Mouse (Mus musculus): ENCODE data around the gene Moap1. TPM values are rescaled to one million over a fixed set of nuclear protein-coding genes. Genes with fewer than 3 reads are reported as not detected.

Moap1 gene
- polyA plus RNA-seq, 1 experiment from 2014 or later: 22.0 TPM

DNA sequence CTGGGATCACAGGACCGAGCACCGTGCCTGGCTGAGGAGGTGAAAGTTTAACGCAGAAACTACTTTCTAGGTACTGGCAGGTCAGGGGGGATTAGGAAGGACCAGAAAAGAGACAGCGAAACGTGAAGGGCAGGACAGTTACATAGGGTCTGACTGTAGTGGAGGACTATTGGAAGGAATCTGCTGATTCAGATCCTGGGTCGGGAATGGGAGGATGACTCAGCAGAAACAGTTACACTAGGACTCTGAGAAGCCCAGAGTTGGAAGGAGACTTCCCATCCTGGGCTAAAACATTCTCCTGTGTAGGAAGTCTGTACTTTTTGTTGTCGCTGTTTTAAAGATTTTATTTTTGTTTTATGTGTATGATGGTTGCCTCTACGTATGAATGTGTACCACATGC lies 28.1 kb upstream of the Moap1 start:
- peaks cover 45% of the 10 kb centered on the region for H3K36me3 ChIP-seq (ENCODE audit: control insufficient read depth, insufficient read depth, low read length)
- H3K27me3 ChIP-seq (ENCODE audit: control insufficient read depth, insufficient read depth, low read depth, low read length): no peaks in the 10 kb centered on the region
- no peak overlapping the region for H3K4me2 ChIP-seq (ENCODE audit: low read depth, low read length)
- H3K9me3 ChIP-seq (ENCODE audit: control insufficient read depth, low read length): no peaks in the 10 kb centered on the region
- no peaks in the 10 kb centered on the region for H3K4me1 ChIP-seq (replicated peaks; ENCODE audit: control insufficient read depth, insufficient read depth, low read length)
- H3K27ac ChIP-seq (ENCODE audit: low read length): no peak overlapping the region
- no peak overlapping the region for H3K9ac ChIP-seq (ENCODE audit: low read length)
- no peak overlapping the region for H3K4me3 ChIP-seq (ENCODE audit: low read length)
- no peak for ATAC-seq (ENCODE audit: low read depth)
- 95% methylated on average over 8 of the region's 8 CpGs for WGBS

DNA sequence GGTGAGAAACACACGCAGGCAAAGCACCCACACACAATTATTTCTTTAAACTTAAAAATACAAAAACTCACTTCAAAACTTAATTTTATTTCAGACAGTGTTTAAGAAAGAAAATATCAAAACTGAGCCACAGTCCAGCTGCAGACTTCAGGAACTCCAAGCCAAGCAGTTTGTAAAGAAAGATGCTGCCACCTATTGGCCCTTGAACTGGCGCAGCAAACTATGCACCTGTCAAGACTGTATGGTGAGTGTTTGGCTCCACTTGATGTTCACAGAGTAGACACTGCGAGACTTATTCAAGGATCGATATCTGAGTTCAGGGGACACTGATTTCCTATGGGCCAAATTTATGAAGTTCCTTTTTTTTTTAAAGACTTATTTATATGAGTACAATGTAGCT lies 25.5 kb upstream of the Moap1 start:
- no peak overlapping the region for H3K4me3 ChIP-seq (ENCODE audit: low read length)
- H3K36me3 ChIP-seq (ENCODE audit: control insufficient read depth, insufficient read depth, low read length): peaks cover 43% of the 10 kb centered on the region
- H3K4me1 ChIP-seq (replicated peaks; ENCODE audit: control insufficient read depth, insufficient read depth, low read length): no peaks in the 10 kb centered on the region
- no peak overlapping the region for H3K4me2 ChIP-seq (ENCODE audit: low read depth, low read length)
- H3K27me3 ChIP-seq (ENCODE audit: control insufficient read depth, insufficient read depth, low read depth, low read length): no peaks in the 10 kb centered on the region
- H3K9me3 ChIP-seq (ENCODE audit: control insufficient read depth, low read length): no peaks in the 10 kb centered on the region
- no peak overlapping the region for H3K9ac ChIP-seq (ENCODE audit: low read length)
- H3K27ac ChIP-seq (ENCODE audit: low read length): no peak overlapping the region
- 90% methylated on average over 4 of the region's 4 CpGs for WGBS
- ATAC-seq (ENCODE audit: low read depth): no peak

DNA sequence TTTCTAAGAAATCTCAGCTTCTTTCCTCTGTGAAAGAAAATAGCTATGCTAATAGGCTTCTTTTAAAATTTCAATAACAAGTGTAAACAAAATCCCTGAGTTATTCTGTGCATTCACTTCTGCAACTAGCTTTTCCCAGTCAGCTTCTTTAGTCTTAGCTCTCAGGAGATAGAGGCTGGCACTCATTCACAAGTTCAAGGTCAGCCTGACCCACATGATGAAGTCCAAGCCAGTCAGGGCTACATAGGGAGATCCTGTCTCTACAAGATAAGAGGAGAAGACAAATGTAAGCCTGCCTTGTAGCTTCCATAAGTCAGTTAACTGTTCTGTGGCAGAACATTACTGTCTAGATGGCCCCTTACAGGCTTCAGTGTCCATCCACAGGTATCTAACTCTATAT lies 20.2 kb upstream of the Moap1 start:
- H3K4me2 ChIP-seq (ENCODE audit: low read depth, low read length): no peak overlapping the region
- H3K27me3 ChIP-seq (ENCODE audit: control insufficient read depth, insufficient read depth, low read depth, low read length): no peaks in the 10 kb centered on the region
- H3K9me3 ChIP-seq (ENCODE audit: control insufficient read depth, low read length): no peaks in the 10 kb centered on the region
- peaks cover 16% of the 10 kb centered on the region for H3K36me3 ChIP-seq (ENCODE audit: control insufficient read depth, insufficient read depth, low read length)
- ATAC-seq (ENCODE audit: low read depth): no peak
- H3K9ac ChIP-seq (ENCODE audit: low read length): no peak overlapping the region
- H3K4me1 ChIP-seq (replicated peaks; ENCODE audit: control insufficient read depth, insufficient read depth, low read length): peaks cover 9% of the 10 kb centered on the region
- H3K4me3 ChIP-seq (ENCODE audit: low read length): no peak overlapping the region
- no peak overlapping the region for H3K27ac ChIP-seq (ENCODE audit: low read length)

DNA sequence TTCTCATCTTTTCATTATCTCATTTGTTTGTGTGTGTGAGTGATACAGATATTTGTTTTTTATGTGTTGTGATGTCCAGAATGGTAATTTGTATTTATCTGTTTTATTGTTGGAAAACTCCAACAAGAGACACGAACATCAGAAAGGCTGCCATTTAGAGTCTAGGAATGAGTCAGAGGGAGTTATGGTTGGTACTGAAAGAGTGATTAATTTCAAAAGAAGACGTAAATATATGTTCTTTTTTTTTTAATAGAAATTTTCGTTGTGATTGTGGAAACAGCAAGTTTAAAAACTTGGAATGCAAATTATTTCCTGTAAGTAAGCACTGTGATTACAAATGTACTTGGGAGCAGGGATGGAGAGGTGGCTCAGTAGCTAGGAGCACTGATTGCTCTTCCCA lies 18.2 kb upstream of the Moap1 start:
- Histone ChIP-seq H3K9ac (ENCODE audit: low read length) (no peak overlapping the region), H3K27ac (ENCODE audit: low read length) (no peak overlapping the region), H3K36me3 (ENCODE audit: control insufficient read depth, insufficient read depth, low read length) (peaks cover 5% of the 10 kb centered on the region; the same call in 1 of the 2 replicates), H3K27me3 (ENCODE audit: control insufficient read depth, insufficient read depth, low read depth, low read length) (no peaks in the 10 kb centered on the region), H3K9me3 (ENCODE audit: control insufficient read depth, low read length) (no peaks in the 10 kb centered on the region), H3K4me2 (ENCODE audit: low read depth, low read length) (no peak overlapping the region), H3K4me1 (replicated peaks; ENCODE audit: control insufficient read depth, insufficient read depth, low read length) (peaks cover 10% of the 10 kb centered on the region), H3K4me3 (ENCODE audit: low read length) (no peak overlapping the region)
- ATAC-seq (ENCODE audit: low read depth): no peak
- WGBS: 78% methylated on average over 3 of the region's 3 CpGs

DNA sequence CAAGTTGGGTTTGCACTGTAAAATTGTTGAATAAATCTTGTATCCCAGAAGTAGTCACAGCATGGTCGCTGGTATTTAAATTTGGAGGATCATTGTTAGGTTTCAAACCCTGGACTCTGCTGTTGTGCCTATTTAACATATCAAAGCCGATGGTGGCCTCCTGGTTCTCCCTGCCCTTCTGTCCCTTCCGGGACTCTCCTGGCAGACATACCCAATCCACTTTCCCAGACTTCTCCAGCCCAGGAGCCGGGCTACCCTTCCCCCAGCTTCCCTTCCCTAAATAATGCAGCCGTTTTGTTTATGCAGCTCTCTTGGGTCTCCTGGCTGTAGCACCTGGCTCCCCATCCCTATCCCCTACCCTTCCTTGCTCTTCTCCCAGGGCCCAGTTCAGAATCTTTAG lies 15.5 kb upstream of the Moap1 start:
- Histone ChIP-seq H3K27me3 (ENCODE audit: control insufficient read depth, insufficient read depth, low read depth, low read length) (no peaks in the 10 kb centered on the region), H3K4me1 (replicated peaks; ENCODE audit: control insufficient read depth, insufficient read depth, low read length) (peaks cover 16% of the 10 kb centered on the region), H3K4me2 (ENCODE audit: low read depth, low read length) (peak overlapping the region; percentile 83), H3K27ac (ENCODE audit: low read length) (no peak overlapping the region), H3K9me3 (ENCODE audit: control insufficient read depth, low read length) (no peaks in the 10 kb centered on the region), H3K9ac (ENCODE audit: low read length) (peak overlapping the region; percentile 73), H3K36me3 (ENCODE audit: control insufficient read depth, insufficient read depth, low read length) (0 out of 2 replicates have a peak, but pooled peaks cover 2% of the 10 kb centered on the region), H3K4me3 (ENCODE audit: low read length) (peak overlapping the region; percentile 70)
- 4% methylated on average over 5 of the region's 5 CpGs for WGBS
- no peak for ATAC-seq (ENCODE audit: low read depth)

DNA sequence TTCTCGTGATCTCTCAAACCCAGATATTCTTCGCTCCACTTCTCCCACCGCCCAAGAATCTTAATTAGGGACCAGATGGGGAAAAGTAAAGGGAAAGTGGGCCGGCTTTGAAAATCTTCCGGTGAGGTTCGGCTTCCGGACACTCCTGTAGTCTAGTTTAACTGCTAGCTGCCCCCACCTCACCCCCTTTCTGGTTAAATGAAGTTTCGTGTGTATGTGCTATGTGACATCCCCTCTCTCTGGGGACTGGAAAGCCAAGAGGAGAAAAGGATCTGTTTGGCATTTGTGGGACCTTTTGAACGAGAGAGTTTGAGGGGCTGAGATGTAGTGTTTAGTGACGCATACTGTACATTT lies 14.9 kb upstream of the Moap1 start, which contains the start of gene Gm20604:
Gene Gm20604 (minus strand): TSS at position 270 of the 354 bp plus-strand sequence.
- Histone ChIP-seq H3K9me3 (ENCODE audit: control insufficient read depth, low read length) (no peaks in the 10 kb centered on the region), H3K36me3 (ENCODE audit: control insufficient read depth, insufficient read depth, low read length) (0 out of 2 replicates have a peak, but pooled peaks cover 2% of the 10 kb centered on the region), H3K9ac (ENCODE audit: low read length) (peak within 1 kb of the TSS; percentile 73), H3K27ac (ENCODE audit: low read length) (peak within 1 kb of the TSS; percentile 95), H3K4me1 (replicated peaks; ENCODE audit: control insufficient read depth, insufficient read depth, low read length) (peaks cover 16% of the 10 kb centered on the region), H3K4me3 (ENCODE audit: low read length) (peak within 1 kb of the TSS; percentile 70), H3K4me2 (ENCODE audit: low read depth, low read length) (peak within 1 kb of the TSS; percentile 83), H3K27me3 (ENCODE audit: control insufficient read depth, insufficient read depth, low read depth, low read length) (no peaks in the 10 kb centered on the region)
- under 1% methylated on average over 10 of the region's 10 CpGs for WGBS
- ATAC-seq (ENCODE audit: low read depth): no peak

DNA sequence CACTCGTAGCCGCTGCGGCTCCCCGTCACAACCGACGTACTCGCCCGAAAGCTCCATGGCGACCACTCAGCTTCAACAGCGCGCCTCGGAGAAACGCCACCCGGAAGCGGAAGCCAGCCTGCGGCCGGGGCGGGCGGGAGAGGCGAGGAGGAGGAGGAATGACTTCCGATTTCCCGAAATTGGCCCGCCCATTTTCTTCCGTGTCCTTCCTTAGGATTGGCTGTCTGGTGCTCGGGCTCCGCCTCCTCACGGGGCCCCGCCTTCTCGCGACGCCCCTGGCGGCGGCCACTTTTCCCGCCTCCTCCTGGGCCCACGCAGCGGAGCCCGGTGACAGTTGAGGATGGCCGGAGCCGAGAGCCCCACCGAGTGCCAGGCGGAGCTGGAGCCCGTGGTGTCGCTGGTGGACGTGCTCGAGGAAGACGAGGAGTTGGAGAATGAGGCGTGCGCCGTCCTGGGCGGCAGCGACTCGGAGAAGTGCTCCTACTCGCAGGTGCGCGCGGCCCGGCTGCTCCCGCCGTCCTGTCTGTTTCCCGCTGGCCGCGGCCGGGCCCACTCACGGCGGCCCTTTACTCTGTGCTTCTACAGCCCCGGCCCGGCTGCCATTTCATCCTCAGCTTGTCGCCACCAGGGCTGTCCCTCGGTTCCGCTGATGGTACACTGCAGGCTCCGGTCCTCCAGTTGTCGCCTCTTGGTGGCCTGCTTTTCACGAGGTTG lies 14.4 kb upstream of the Moap1 start, which contains the start of the genes Gm28051, Gon7 and Ubr7:
Gene Gm28051 (minus strand): TSS at position 77 of the 714 bp plus-strand sequence.
Gene Gon7 (minus strand): TSS at position 115 of the 714 bp plus-strand sequence.
Gene Ubr7 (plus strand): TSS at position 279 of the 714 bp plus-strand sequence.
- H3K4me3 ChIP-seq (ENCODE audit: low read length): peak within 1 kb of the TSS; percentile 70
- H3K4me2 ChIP-seq (ENCODE audit: low read depth, low read length): peak within 1 kb of the TSS; percentile 83
- ATAC-seq (ENCODE audit: low read depth): peak; percentile 98
- H3K27me3 ChIP-seq (ENCODE audit: control insufficient read depth, insufficient read depth, low read depth, low read length): no peaks in the 10 kb centered on the region
- H3K9me3 ChIP-seq (ENCODE audit: control insufficient read depth, low read length): no peaks in the 10 kb centered on the region
- WGBS: under 1% methylated on average over 73 of the region's 73 CpGs
- peaks cover 16% of the 10 kb centered on the region for H3K4me1 ChIP-seq (replicated peaks; ENCODE audit: control insufficient read depth, insufficient read depth, low read length)
- H3K36me3 ChIP-seq (ENCODE audit: control insufficient read depth, insufficient read depth, low read length): 0 out of 2 replicates have a peak, but pooled peaks cover 2% of the 10 kb centered on the region
- peak within 1 kb of the TSS; percentile 73 for H3K9ac ChIP-seq (ENCODE audit: low read length)
- peak within 1 kb of the TSS; percentile 95 for H3K27ac ChIP-seq (ENCODE audit: low read length)

DNA sequence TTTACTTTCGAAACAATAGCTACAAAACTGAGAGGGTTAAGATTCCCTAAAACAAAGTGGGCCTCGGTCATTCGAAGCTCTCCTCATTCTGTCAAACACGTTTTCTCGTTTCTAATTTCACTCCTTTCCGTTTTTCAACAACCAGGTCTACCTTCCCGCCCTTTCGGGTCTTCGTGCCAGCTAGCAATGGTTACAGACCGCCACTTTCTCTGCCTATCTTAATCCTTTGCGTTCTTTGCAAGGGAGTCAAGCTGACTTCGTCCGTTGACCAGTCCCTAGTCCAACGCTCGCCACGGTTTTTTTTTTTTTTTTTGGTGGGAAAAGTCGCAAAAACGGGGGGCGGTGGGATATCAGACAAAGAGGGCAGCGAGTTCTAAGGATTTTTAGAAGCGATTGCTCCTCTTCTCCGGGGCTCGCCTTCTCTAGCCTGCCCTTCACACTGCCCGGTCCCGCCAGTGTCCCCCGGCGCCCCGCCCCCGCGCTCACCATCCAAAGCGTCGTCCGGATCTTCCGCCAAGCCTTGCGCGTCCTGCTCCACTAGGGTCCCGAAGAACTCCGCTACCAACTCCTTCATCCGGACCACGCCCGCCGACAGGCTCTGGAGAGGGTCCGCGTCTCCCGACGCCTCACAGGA lies 13.7 kb upstream of the Moap1 start:
- peak overlapping the region; percentile 95 for H3K27ac ChIP-seq (ENCODE audit: low read length)
- H3K36me3 ChIP-seq (ENCODE audit: control insufficient read depth, insufficient read depth, low read length): no peaks in the 10 kb centered on the region
- WGBS: 1% methylated on average over 43 of the region's 46 CpGs
- H3K9me3 ChIP-seq (ENCODE audit: control insufficient read depth, low read length): no peaks in the 10 kb centered on the region
- peak overlapping the region; percentile 70 for H3K4me3 ChIP-seq (ENCODE audit: low read length)
- peaks cover 16% of the 10 kb centered on the region for H3K4me1 ChIP-seq (replicated peaks; ENCODE audit: control insufficient read depth, insufficient read depth, low read length)
- peak overlapping the region; percentile 73 for H3K4me2 ChIP-seq (ENCODE audit: low read depth, low read length)
- no peaks in the 10 kb centered on the region for H3K27me3 ChIP-seq (ENCODE audit: control insufficient read depth, insufficient read depth, low read depth, low read length)
- peak overlapping the region; percentile 71 for H3K9ac ChIP-seq (ENCODE audit: low read length)
- ATAC-seq (ENCODE audit: low read depth): peak; percentile 88

DNA sequence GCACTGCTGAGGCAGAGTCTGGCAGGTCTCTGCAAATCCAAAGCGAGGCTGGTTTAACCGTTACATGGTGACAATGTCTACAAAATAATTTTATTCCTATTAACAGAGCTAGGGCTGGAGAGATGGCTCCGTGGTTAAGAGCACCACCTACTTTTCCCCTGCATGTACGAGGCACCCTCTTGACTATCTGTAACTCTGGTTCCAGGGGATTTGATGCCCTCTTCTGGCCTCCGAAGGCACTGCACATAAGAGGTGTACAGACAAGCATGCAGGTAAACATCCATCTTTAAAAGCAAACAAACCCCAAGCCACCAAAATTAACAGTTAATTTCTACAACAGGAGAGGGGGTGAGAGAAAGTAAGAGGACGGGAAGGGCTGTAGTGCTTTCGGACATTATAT lies 12.8 kb upstream of the Moap1 start:
- H3K36me3 ChIP-seq (ENCODE audit: control insufficient read depth, insufficient read depth, low read length): no peaks in the 10 kb centered on the region
- H3K4me3 ChIP-seq (ENCODE audit: low read length): peak overlapping the region; percentile 70
- H3K27me3 ChIP-seq (ENCODE audit: control insufficient read depth, insufficient read depth, low read depth, low read length): no peaks in the 10 kb centered on the region
- H3K4me1 ChIP-seq (replicated peaks; ENCODE audit: control insufficient read depth, insufficient read depth, low read length): peaks cover 16% of the 10 kb centered on the region
- no peak overlapping the region for H3K9ac ChIP-seq (ENCODE audit: low read length)
- H3K27ac ChIP-seq (ENCODE audit: low read length): no peak overlapping the region
- 59% methylated on average over 7 of the region's 7 CpGs for WGBS
- no peaks in the 10 kb centered on the region for H3K9me3 ChIP-seq (ENCODE audit: control insufficient read depth, low read length)
- ATAC-seq (ENCODE audit: low read depth): no peak
- H3K4me2 ChIP-seq (ENCODE audit: low read depth, low read length): peak overlapping the region; percentile 73
